Comparison of ENCODE assay signal across 24 mouse cellular contexts in the genomic region with DNA sequence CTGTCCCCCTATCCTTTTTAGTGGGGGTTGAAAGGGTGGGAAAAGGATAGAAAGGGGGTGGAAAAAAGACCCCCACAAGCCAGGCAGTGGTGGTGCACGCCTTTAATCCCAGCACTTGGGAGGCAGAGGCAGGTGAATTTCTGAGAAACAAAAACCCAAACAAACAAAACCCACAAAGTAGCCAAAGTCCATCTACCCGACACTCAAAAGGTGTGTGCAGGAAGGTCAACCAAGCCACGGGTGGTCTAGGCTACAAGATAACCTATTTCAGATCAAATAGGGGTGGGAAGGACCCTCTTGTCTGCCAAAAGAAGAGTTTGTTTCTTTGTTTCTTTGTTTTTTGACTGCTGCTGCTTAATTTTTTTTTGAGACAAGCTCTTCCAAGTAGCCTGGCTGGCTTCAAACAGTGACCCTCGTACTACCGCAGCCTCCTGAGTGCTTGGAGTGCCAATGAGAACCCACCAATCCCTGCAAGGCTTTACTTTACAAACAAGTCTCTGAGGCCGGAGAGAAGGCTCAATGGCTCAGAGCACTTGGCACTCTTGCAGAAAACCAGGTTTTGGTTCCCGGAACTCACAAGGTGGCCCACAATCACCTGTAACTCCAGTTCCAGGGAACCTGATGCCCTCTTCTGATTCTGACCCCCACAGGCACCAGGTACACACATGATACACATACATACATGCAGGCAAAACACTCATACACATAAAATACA. TPM values are rescaled to one million over a fixed set of nuclear protein-coding genes. Genes with fewer than 3 reads are reported as not detected.
DNase-seq lines count a peak whose midpoint lies in the region; ATAC-seq and TF ChIP-seq lines count a peak whose summit lies in the region.
"Had no signal": no experiment of that assay in that cellular context is flagged by ENCODE, and none has a peak within 500 bp of the region (broad histone marks: within the 10 kb centered on the region; RNA-seq: fewer than 3 reads in every experiment).

No protein-coding gene starts in this region.

- no peak overlapping the region for H3K9ac ChIP-seq in forebrain, embryonic 12.5 days
- H3K9ac ChIP-seq in forebrain, postnatal 0 days, result no peak overlapping the region
- no peak overlapping the region for H3K9ac ChIP-seq in kidney, embryonic 15.5 days
- no peak overlapping the region for H3K9ac ChIP-seq in lung, embryonic 15.5 days
- H3K9ac ChIP-seq: heart, embryonic 15.5 days; hindbrain, embryonic 14.5 days had no signal

- H3K4me1 ChIP-seq in forebrain, embryonic 12.5 days, result peaks cover 13% of the 10 kb centered on the region
- no peaks in the 10 kb centered on the region for H3K4me1 ChIP-seq in forebrain, postnatal 0 days (ENCODE audit: insufficient read depth)
- H3K4me1 ChIP-seq in kidney, adult 2 months (ENCODE audit: control insufficient read depth, insufficient read depth, low read length), result peaks cover 35% of the 10 kb centered on the region
- peaks cover 32% of the 10 kb centered on the region for H3K4me1 ChIP-seq in kidney, embryonic 15.5 days
- H3K4me1 ChIP-seq in lung, embryonic 15.5 days, result peaks cover 23% of the 10 kb centered on the region

- DNase-seq in forebrain, postnatal 0 days, result no peak
- peak; percentile 67 for DNase-seq in kidney, adult 2 months
- DNase-seq in lung, adult 18-20 months, result no peak
- DNase-seq in testis, postnatal 14 days (ENCODE audit: low spot score), result peak; percentile 74
- no peak for DNase-seq in testis, postnatal 10 days (ENCODE audit: low spot score)
- DNase-seq: adrenal gland, postnatal 10 days; adrenal gland, postnatal 36 days; cerebellum, adult 18-20 months; cerebellum, adult 9-10 months; cerebellum, postnatal 14 days; gastrocnemius, postnatal 25 days; heart, adult 18-20 months; heart, postnatal 10 days; heart, postnatal 4 days had no signal

- no peaks in the 10 kb centered on the region for H3K9me3 ChIP-seq in forebrain, embryonic 12.5 days
- H3K9me3 ChIP-seq in forebrain, postnatal 0 days (ENCODE audit: low read length), result no peaks in the 10 kb centered on the region
- H3K9me3 ChIP-seq in kidney, embryonic 15.5 days (replicated peaks), result no peaks in the 10 kb centered on the region
- no peaks in the 10 kb centered on the region for H3K9me3 ChIP-seq in lung, embryonic 15.5 days
- H3K9me3 ChIP-seq: forebrain, embryonic 10.5 days; heart, embryonic 15.5 days had no signal

- no peak overlapping the region for H3K4me3 ChIP-seq in forebrain, embryonic 12.5 days (replicated peaks)
- H3K4me3 ChIP-seq in forebrain, postnatal 0 days (ENCODE audit: low read depth, low read length), result no peak overlapping the region
- H3K4me3 ChIP-seq in kidney, adult 2 months (ENCODE audit: insufficient read depth, low read depth, low read length), result no peak overlapping the region
- no peak overlapping the region for H3K4me3 ChIP-seq in kidney, embryonic 15.5 days (replicated peaks)
- no peak overlapping the region for H3K4me3 ChIP-seq in lung, embryonic 15.5 days
- H3K4me3 ChIP-seq: forebrain, embryonic 10.5 days; heart, embryonic 15.5 days had no signal

- no peaks in the 10 kb centered on the region for H3K27me3 ChIP-seq in forebrain, embryonic 12.5 days
- H3K27me3 ChIP-seq in forebrain, postnatal 0 days (ENCODE audit: insufficient read depth, low read length), result no peaks in the 10 kb centered on the region
- H3K27me3 ChIP-seq in kidney, adult 2 months (replicated peaks; ENCODE audit: control insufficient read depth, insufficient read depth, low read length), result no peaks in the 10 kb centered on the region
- H3K27me3 ChIP-seq in kidney, embryonic 15.5 days, result no peaks in the 10 kb centered on the region
- no peaks in the 10 kb centered on the region for H3K27me3 ChIP-seq in lung, embryonic 15.5 days
- H3K27me3 ChIP-seq: heart, embryonic 15.5 days had no signal

- TF ChIP-seq POLR2A in kidney, adult 2 months (IDR thresholded peaks at IDR 0.05; ENCODE audit: low read depth, low read length), result no peak

- ATAC-seq in forebrain, embryonic 12.5 days (ENCODE audit: low FRiP score), result no peak
- ATAC-seq in forebrain, postnatal 0 days, result no peak
- no peak for ATAC-seq in kidney, embryonic 15.5 days (replicated peaks; ENCODE audit: low FRiP score)
- no peak for ATAC-seq in lung, embryonic 15.5 days (ENCODE audit: borderline replicate concordance, extremely low read depth, low FRiP score, low TSS enrichment)
- ATAC-seq: activated CD4-positive, CD25-positive, alpha-beta regulatory T cell, adult 4 months; forebrain, embryonic 14.5 days; hindbrain, postnatal 0 days had no signal

- H3K36me3 ChIP-seq in forebrain, embryonic 12.5 days (replicated peaks), result peaks cover 14% of the 10 kb centered on the region
- peaks cover under 1% of the 10 kb centered on the region; the same call in 1 of the 2 replicates for H3K36me3 ChIP-seq in forebrain, postnatal 0 days (ENCODE audit: insufficient read depth)
- no peaks in the 10 kb centered on the region for H3K36me3 ChIP-seq in kidney, adult 2 months (ENCODE audit: control insufficient read depth, insufficient read depth, low read length)
- peaks cover 11% of the 10 kb centered on the region for H3K36me3 ChIP-seq in kidney, embryonic 15.5 days
- H3K36me3 ChIP-seq in lung, embryonic 15.5 days, result peaks cover 4% of the 10 kb centered on the region

- WGBS in forebrain, embryonic 12.5 days, result 80% methylated on average over 7 of the region's 7 CpGs
- 74% methylated on average over 7 of the region's 7 CpGs for WGBS in forebrain, postnatal 0 days
- 44% methylated on average over 7 of the region's 7 CpGs for WGBS in kidney, adult 2 months
- 79% methylated on average over 7 of the region's 7 CpGs for WGBS in kidney, embryonic 15.5 days
- 46% methylated on average over 7 of the region's 7 CpGs for WGBS in lung, embryonic 15.5 days

- 0 out of 2 replicates have a peak overlapping the region, but pooled peaks have one; percentile 8 for H3K27ac ChIP-seq in forebrain, embryonic 12.5 days
- no peak overlapping the region for H3K27ac ChIP-seq in forebrain, postnatal 0 days (ENCODE audit: low read depth, low read length)
- H3K27ac ChIP-seq in kidney, adult 2 months (ENCODE audit: insufficient read depth, low read depth, low read length), result no peak overlapping the region
- no peak overlapping the region for H3K27ac ChIP-seq in kidney, embryonic 15.5 days
- H3K27ac ChIP-seq in lung, embryonic 15.5 days, result peak overlapping the region; percentile 1; the same call in 1 of the 2 replicates
- H3K27ac ChIP-seq: forebrain, embryonic 10.5 days; heart, embryonic 15.5 days; hindbrain, embryonic 14.5 days; hindbrain, postnatal 0 days had no signal

- H3K4me2 ChIP-seq in forebrain, embryonic 12.5 days, result no peak overlapping the region
- no peak overlapping the region for H3K4me2 ChIP-seq in forebrain, postnatal 0 days (ENCODE audit: low read depth)
- no peak overlapping the region for H3K4me2 ChIP-seq in kidney, embryonic 15.5 days
- H3K4me2 ChIP-seq in lung, embryonic 15.5 days, result no peak overlapping the region
- H3K4me2 ChIP-seq: heart, embryonic 11.5 days; heart, embryonic 15.5 days; hindbrain, embryonic 14.5 days had no signal

- TF ChIP-seq CTCF in forebrain, postnatal 0 days (IDR thresholded peaks at IDR 0.05; ENCODE audit: low read depth), result no peak
- TF ChIP-seq CTCF in kidney, adult 2 months (conservative IDR thresholded peaks at IDR 0.05; ENCODE audit: insufficient read depth, insufficient read length, low read depth, low read length), result no peak

RNA-seq across cellular contexts. Expression of gene Spen, which starts 11.3 kb away (rescaled TPM):
- 20.3 and 20.9 TPM in 2 replicates for polyA plus RNA-seq in forebrain, embryonic 12.5 days (2016; fragmentation: Nextera tagmentation; extraction: Ambion mirVana)
- 21.7 and 24.7 TPM in 2 replicates for total RNA-seq in forebrain, postnatal 0 days (2014; rRNA removed)
- polyA plus RNA-seq in forebrain, postnatal 0 days (2015; fragmentation: Nextera tagmentation; extraction: Ambion mirVana), result 6.0 and 10.7 TPM in 2 replicates
- polyA plus RNA-seq in kidney, adult 2 months (2012; rRNA removed), result 15.9 and 19.6 TPM in 2 replicates
- polyA plus RNA-seq in kidney, embryonic 15.5 days (2015; fragmentation: Nextera tagmentation; extraction: Ambion mirVana), result 10.3 and 11.1 TPM in 2 replicates
- 9.1 and 10.3 TPM in 2 replicates for polyA plus RNA-seq in lung, embryonic 15.5 days (2015; fragmentation: Nextera tagmentation; extraction: Ambion mirVana)

Comparison
In these comparisons a context has a peak if more than half of its experiments do, and no peak if none do; other contexts are left out.
1. H3K27ac ChIP-seq: peak in forebrain, embryonic 12.5 days (single experiment) and lung, embryonic 15.5 days (single experiment); none in forebrain, postnatal 0 days (single experiment), kidney, adult 2 months (single experiment) and kidney, embryonic 15.5 days (single experiment).
2. DNase-seq: peak in kidney, adult 2 months (single experiment) and testis, postnatal 14 days (single experiment); none in forebrain, postnatal 0 days (single experiment), lung, adult 18-20 months (0 of 2) and testis, postnatal 10 days (single experiment).